Mouse (Mus musculus): ENCODE data around the gene Itprid2.

- TF ChIP-seq CTCF (IDR thresholded peaks at IDR 0.05; ENCODE audit: low read depth): no peak
- TF ChIP-seq EP300 (IDR thresholded peaks at IDR 0.05; ENCODE audit: low read depth): no peak
These were observed 18.1 kb downstream of the Itprid2 start for GRCm38 (mm10) chr2:79653093-79653808.

All from liver, embryonic 14.5 days (tissue).